Mouse (Mus musculus): ENCODE results near the gene Sult1a1.

- TF ChIP-seq CTCF (IDR thresholded peaks at IDR 0.05), result no peak
- no peak for TF ChIP-seq EP300 (IDR thresholded peaks at IDR 0.05)
Observed at GRCm38 (mm10) chr7:126691676-126692075, 15.4 kb upstream of the Sult1a1 start.

Data from lung, postnatal 0 days (tissue).